Mouse (Mus musculus): ENCODE measurements around the gene Cltc.

- TF ChIP-seq CTCF (IDR thresholded peaks at IDR 0.05; ENCODE audit: control insufficient read depth, insufficient read depth, low read length) (no peak), POLR2A (IDR thresholded peaks at IDR 0.05; ENCODE audit: borderline replicate concordance, control insufficient read depth, low read depth, low read length) (no peak)
These were observed 65.9 kb downstream of the Cltc start for GRCm38 (mm10) chr11:86691482-86691881.
